Mouse (Mus musculus) small intestine, adult 2 months (tissue): Measurements from ENCODE around the gene Pspn. TPM values are rescaled to one million over a fixed set of nuclear protein-coding genes. Genes with fewer than 3 reads are reported as not detected.

ENCODE experiments used
- H3K27ac ChIP-seq: fragments of 200-500 bp; 2 replicates; pipeline ENCODE4 v1.5.1; 2012; ENCODE audit warnings: low read depth, low read length, control low read depth, inconsistent platforms; ENCODE audit not compliant: insufficient read depth
- H3K27me3 ChIP-seq: fragments of 200-500 bp; 2 replicates; pipeline ENCODE4 v1.6.1; 2012; ENCODE audit warnings: mild to moderate bottlenecking, moderate library complexity, low read length, inconsistent platforms; ENCODE audit not compliant: control insufficient read depth, insufficient read depth
- H3K36me3 ChIP-seq: fragments of 200-500 bp; 2 replicates; pipeline ENCODE4 v1.6.1; 2012; ENCODE audit warnings: mild to moderate bottlenecking, low read length, control low read depth, inconsistent platforms; ENCODE audit not compliant: control insufficient read depth, insufficient read depth
- H3K4me1 ChIP-seq: fragments of 200-500 bp; 2 replicates; pipeline ENCODE4 v1.6.1; 2012; ENCODE audit warnings: low read length, inconsistent platforms, mixed read lengths; ENCODE audit not compliant: control insufficient read depth, insufficient read depth, insufficient read length
- H3K4me3 ChIP-seq: fragments of 200-500 bp; 2 replicates; pipeline ENCODE4 v1.5.1; 2012; ENCODE audit warnings: low read depth, mild to moderate bottlenecking, control low read depth, inconsistent platforms, low read length, moderate library complexity
- CTCF ChIP-seq: fragments of 200-500 bp; IDR thresholded peaks from 2 replicates; pipeline ENCODE4 v1.5.1; 2012; ENCODE audit warnings: low read depth, mild to moderate bottlenecking, control low read depth, inconsistent platforms, low read length, moderate library complexity, mixed read lengths; ENCODE audit not compliant: insufficient replicate concordance, insufficient read length; ENCODE audit errors: extremely low read depth
- POLR2A ChIP-seq: fragments of 200-500 bp; IDR thresholded peaks from 2 replicates; pipeline ENCODE4 v1.6.1; 2012; ENCODE audit warnings: low read depth, mild to moderate bottlenecking, control low read depth, inconsistent platforms, low read length, moderate library complexity
- WGBS: fragments of 180-500 bp; shearing (Covaris S2); methylation state at CpG from one replicate; pipeline ENCODE4 v1.1.7; 2018; 5-methylcytosine and 5-hydroxymethylcytosine counted together
- polyA plus RNA-seq: library from polyadenylated mRNA; depleted of rRNA; stranded (reverse); fragments of >200 nt; gene quantifications from 2 replicates; pipeline ENCODE4 v1.2.3, GENCODE M21; 2012; rRNA removed

The Pspn gene
- polyA plus RNA-seq = not detected in 2 replicates

DNA sequence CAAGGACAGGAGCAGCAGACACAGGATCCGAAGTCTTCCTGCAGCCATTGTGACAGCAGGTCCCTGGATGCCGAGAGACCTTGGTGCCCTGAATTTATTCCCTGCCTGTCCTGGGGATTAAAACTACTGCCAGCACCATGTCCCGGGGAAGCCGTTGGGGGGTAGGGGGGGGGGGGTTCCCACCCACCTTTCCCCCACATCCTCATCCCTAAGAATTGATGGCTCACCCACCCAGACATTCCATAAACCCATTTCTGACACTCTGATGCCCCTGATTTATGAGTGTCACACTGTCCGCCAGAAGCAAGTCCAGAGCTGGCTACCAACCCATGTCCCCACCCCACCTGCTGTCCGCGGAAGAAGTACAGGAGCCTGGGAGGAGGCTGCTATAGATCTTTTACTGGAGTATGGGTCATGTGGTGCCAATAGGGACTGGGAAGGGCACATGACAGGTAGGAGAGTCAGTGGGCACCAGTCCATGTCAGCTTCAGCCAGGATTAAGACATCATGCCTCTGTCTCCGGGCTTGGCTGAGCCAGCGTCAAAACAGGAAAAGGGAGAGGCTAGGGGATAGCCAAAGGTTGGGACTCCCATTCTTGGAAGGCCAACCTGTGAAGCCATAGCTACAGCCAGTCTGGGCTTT, at the start of gene Pspn:
Pspn (minus strand) TSS at position 51 of the 642 bp plus-strand sequence.
- Histone ChIP-seq H3K4me1 (peaks cover 3% of the 10 kb centered on the region; the same call in 1 of the 2 replicates), H3K27ac (no peak within 1 kb of the TSS), H3K4me3 (no peak within 1 kb of the TSS), H3K36me3 (peaks cover 36% of the 10 kb centered on the region), H3K27me3 (no peaks in the 10 kb centered on the region)
- TF ChIP-seq CTCF = no peak
- no peak for TF ChIP-seq POLR2A
- 76% methylated on average over 9 of the region's 9 CpGs for WGBS

DNA sequence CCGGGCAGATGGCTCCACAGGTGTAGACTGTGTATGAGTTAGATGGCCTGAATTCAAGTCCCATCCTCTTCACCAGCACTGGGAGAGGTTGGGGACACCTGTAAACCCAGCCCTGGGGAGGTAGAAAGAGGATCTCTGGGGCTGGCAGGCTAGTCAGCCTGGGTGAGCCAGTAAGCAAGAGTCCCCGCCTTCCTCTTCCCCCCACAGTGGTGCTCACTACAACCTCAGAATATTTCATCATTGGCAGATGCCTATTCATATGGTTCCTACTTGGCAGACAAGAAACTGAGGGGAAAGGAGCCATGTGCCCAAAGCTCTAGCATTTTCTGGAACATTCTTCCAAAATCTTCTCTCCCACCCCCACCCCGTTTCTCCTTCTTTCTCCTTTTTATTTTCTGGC, 49.0 kb upstream of the Pspn start:
- Histone ChIP-seq H3K4me3 (no peak overlapping the region), H3K27ac (no peak overlapping the region), H3K36me3 (no peaks in the 10 kb centered on the region), H3K4me1 (no peaks in the 10 kb centered on the region), H3K27me3 (no peaks in the 10 kb centered on the region)
- WGBS = 89% methylated on average over 3 of the region's 3 CpGs
- TF ChIP-seq POLR2A (no peak), CTCF (no peak)

DNA sequence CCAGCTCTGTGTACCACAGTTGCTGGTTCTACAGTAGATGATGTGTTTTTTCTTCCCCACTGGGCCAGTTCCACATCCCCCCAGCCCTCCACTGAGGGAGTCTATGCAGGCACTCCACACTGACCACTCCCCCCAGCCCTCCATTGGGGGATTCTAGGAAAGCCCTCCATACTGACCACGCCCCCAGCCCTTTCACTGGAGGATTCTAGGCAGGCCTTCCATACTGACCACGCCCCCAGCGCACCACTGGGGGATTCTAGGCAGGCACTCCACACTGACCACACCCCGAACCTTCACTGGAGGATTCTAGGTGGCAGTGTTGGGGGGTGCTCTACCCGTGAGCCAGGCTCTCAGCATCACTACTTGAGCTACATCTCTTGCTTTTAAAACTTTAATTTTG, 47.6 kb upstream of the Pspn start:
- no peaks in the 10 kb centered on the region for H3K36me3 ChIP-seq
- 77% methylated on average over 5 of the region's 5 CpGs for WGBS
- TF ChIP-seq CTCF (no peak), POLR2A (no peak)
- no peak overlapping the region for H3K4me3 ChIP-seq
- H3K4me1 ChIP-seq = no peaks in the 10 kb centered on the region
- no peaks in the 10 kb centered on the region for H3K27me3 ChIP-seq
- no peak overlapping the region for H3K27ac ChIP-seq

DNA sequence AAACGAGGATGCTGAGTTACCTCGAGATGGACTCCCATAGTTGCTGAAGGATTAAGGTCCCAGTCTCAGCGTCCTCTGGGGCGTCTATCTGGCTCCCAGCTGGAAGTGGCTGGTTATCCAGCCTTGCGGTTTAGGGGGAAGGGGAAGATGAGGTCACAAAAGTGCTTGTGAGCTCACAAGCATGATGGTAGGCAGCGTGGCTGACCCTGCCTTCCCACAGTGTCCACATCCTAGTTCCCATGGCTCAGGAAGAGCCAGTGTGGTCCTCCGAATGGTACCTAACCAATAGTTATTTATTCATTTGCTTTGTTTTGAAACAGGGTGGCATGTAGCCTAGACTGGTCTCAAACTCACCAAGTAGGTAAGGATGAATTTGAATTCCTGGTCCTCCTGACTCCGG, 41.7 kb upstream of the Pspn start, which contains the start of gene Slc25a41:
Slc25a41 (minus strand) TSS at position 101 of the 400 bp plus-strand sequence.
- H3K27me3 ChIP-seq = no peaks in the 10 kb centered on the region
- 74% methylated on average over 8 of the region's 8 CpGs for WGBS
- TF ChIP-seq CTCF (no peak), POLR2A (no peak)
- H3K36me3 ChIP-seq = no peaks in the 10 kb centered on the region
- no peak within 1 kb of the TSS for H3K27ac ChIP-seq
- H3K4me1 ChIP-seq = no peaks in the 10 kb centered on the region
- no peak within 1 kb of the TSS for H3K4me3 ChIP-seq

DNA sequence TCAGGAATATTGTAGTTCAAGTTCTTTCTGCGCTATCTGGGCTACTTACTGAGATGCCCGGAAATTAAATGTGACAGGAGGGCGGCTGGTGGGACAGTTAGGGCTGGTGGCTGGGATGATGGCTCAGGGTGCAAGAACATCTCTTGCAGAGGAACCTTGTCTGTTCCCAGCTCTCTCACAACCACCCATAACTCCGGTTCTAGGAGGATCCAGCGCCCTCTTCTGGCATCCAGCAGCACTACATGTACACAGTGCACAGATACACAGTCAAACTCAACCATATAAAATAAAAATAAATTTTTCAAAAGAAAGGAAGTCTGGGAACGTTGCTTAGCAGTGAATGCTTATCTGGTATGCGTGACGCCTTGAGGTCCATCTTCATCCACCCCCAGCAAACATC, 39.2 kb upstream of the Pspn start:
- TF ChIP-seq CTCF = no peak
- no peak for TF ChIP-seq POLR2A
- no peaks in the 10 kb centered on the region for H3K36me3 ChIP-seq
- H3K4me1 ChIP-seq = no peaks in the 10 kb centered on the region
- WGBS = 44% methylated on average over 8 of the region's 8 CpGs
- no peak overlapping the region for H3K27ac ChIP-seq
- no peaks in the 10 kb centered on the region for H3K27me3 ChIP-seq
- no peak overlapping the region for H3K4me3 ChIP-seq

DNA sequence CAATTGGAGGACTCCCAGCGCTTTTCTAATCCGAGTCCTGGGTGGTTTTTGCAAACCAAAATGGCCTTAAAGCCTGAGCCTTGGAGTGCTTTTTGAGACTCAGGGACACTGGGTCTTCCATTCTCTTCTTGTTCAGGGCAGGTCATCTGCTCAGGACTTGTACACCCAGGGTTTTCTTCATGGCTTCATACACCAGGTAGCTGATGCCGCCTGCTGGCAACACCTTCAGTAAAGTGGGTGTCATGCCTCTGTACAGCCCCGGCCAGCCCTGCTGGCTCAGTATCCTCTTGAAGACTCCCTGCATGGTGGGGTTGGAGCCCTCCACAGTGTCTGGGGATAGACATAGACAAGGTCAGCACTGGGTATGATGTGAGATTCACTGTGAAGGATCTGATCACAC, 33.0 kb upstream of the Pspn start:
- H3K27me3 ChIP-seq = no peaks in the 10 kb centered on the region
- H3K4me3 ChIP-seq = no peak overlapping the region
- TF ChIP-seq CTCF = no peak
- WGBS = 93% methylated on average over 4 of the region's 4 CpGs
- H3K27ac ChIP-seq = no peak overlapping the region
- H3K4me1 ChIP-seq = peaks cover 9% of the 10 kb centered on the region
- peaks cover 4% of the 10 kb centered on the region; the same call in 1 of the 2 replicates for H3K36me3 ChIP-seq

DNA sequence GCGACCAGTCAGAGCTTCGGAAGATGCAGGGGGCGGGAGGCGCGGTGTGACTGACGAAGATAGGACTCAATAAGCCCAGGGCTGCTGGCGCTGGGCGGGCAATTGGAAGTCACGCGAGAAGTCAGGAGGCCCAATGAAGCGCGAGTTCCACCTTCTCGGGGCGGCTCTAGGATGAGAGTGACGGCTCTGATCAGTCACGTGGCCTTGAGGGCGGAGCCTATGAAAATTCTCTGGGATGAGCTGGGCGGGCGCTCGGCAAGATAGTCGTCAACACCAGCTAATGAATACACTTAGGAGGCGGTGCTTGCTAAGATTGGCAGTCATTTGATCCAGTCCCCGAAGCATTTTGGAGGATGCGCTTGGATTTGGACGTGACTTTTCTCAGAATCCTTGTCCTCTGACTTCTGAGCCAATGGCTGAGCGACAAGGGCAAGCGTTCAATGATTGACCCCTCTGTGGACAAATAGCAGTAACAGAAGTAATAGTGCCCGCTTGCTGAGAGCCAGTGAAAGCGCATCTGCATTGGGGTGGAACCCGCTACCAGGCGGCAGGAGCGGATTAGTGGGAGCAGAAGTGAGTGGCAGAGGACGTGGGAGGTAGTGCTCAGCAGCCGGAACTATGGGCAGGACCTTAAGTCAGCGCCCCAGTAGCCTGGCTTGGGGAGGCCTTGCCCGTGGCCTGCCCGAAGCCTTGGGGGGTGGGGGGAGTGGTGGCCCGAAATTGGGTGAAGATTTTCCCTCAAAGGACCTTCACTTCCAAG, 32.0 kb upstream of the Pspn start:
- Histone ChIP-seq H3K4me3 (peak overlapping the region; percentile 59), H3K27ac (peak overlapping the region; percentile 60), H3K36me3 (peaks cover 9% of the 10 kb centered on the region), H3K4me1 (peaks cover 9% of the 10 kb centered on the region), H3K27me3 (no peaks in the 10 kb centered on the region)
- TF ChIP-seq CTCF (no peak), POLR2A (peak; percentile 89)
- WGBS = under 1% methylated on average over 38 of the region's 38 CpGs
